Comparison of ENCODE assay signal across 11 mouse cellular contexts in the genomic region with DNA sequence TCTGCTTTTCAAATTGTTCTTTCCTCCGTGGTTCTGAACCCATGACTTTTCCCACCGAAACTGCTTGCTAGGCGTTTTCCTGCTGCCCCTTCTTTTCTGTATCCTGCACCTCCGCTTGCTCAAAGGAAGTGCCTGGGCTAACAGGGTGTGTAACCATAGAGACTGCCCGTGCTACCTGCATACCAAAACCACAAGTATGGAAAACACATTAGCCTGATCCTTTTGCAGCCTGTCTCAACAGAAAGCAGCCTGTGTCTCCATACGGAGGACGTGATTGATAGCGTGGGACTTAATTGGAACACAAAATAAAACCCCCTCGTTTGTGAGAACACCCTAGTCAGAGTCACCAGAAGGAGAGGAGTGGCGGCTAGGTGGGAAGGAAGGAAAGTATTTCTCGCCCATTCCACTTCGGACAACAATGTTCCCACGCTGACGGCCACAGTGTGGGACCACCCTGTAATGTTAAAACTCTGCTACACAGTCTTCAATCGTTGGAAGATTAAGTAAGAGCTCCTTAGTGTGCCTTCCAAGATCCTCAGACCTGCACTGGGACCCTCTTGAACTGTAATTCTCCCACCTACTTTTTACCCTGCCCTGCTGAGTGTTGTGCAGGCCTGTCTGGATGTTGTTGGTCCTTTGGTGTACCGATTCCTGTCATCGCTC. TPM values are rescaled to one million over a fixed set of nuclear protein-coding genes. Genes with fewer than 3 reads are reported as not detected.
DNase-seq lines count a peak whose midpoint lies in the region; ATAC-seq lines count a peak whose summit lies in the region.
"Had no signal": no experiment of that assay in that cellular context is flagged by ENCODE, and none has a peak within 500 bp of the region (broad histone marks: within the 10 kb centered on the region; RNA-seq: fewer than 3 reads in every experiment).

No protein-coding gene starts in this region.

- 56% methylated on average over 17 of the region's 17 CpGs for WGBS in kidney, embryonic 16.5 days
- WGBS in forebrain, embryonic 15.5 days = 24% methylated on average over 17 of the region's 17 CpGs
- WGBS in limb, embryonic 12.5 days = 48% methylated on average over 17 of the region's 17 CpGs
- 19% methylated on average over 17 of the region's 17 CpGs for whole genome bisulfite sequencing in neural tube, embryonic 14.5 days

- no peak overlapping the region for H3K4me2 ChIP-seq in kidney, embryonic 16.5 days (replicated peaks; ENCODE audit: low read depth, low read length)
- no peak overlapping the region; the same call in 1 of the 2 replicates for H3K4me2 ChIP-seq in forebrain, embryonic 15.5 days (replicated peaks)
- 0 out of 2 replicates have a peak overlapping the region, but pooled peaks have one; percentile 13 for H3K4me2 ChIP-seq in limb, embryonic 12.5 days
- H3K4me2 ChIP-seq in neural tube, embryonic 14.5 days (ENCODE audit: low read depth, low read length) = no peak overlapping the region; the same call in 1 of the 2 replicates

- H3K36me3 ChIP-seq in kidney, embryonic 16.5 days (ENCODE audit: insufficient read depth, low read length) = no peaks in the 10 kb centered on the region
- no peaks in the 10 kb centered on the region for H3K36me3 ChIP-seq in forebrain, embryonic 15.5 days
- no peaks in the 10 kb centered on the region for H3K36me3 ChIP-seq in limb, embryonic 12.5 days
- H3K36me3 ChIP-seq in neural tube, embryonic 14.5 days (ENCODE audit: control insufficient read depth, insufficient read depth, low read length) = no peaks in the 10 kb centered on the region

- DNase-seq in kidney, postnatal 4 days = no peak
- no peak for DNase-seq in right cerebral cortex, postnatal 14 days
- no peak for DNase-seq in left cerebral cortex, postnatal 25 days (ENCODE audit: low spot score in 2 of 2)
- no peak for DNase-seq in right cerebral cortex, adult 18-20 months

- H3K27ac ChIP-seq in kidney, embryonic 16.5 days (ENCODE audit: low read length) = 0 out of 2 replicates have a peak overlapping the region, but pooled peaks have one; percentile 0
- H3K27ac ChIP-seq in forebrain, embryonic 15.5 days (replicated peaks) = peak overlapping the region; percentile 24; the same call in 1 of the 2 replicates
- H3K27ac ChIP-seq in limb, embryonic 12.5 days = peak overlapping the region; percentile 51; the same call in 1 of the 2 replicates
- H3K27ac ChIP-seq in neural tube, embryonic 14.5 days (ENCODE audit: low read depth, low read length) = peak overlapping the region; percentile 82
- H3K27ac ChIP-seq: liver, embryonic 14.5 days had no signal

- H3K4me1 ChIP-seq in kidney, embryonic 16.5 days (ENCODE audit: insufficient read depth, low read length) = peaks cover 12% of the 10 kb centered on the region; the same call in 1 of the 2 replicates
- peaks cover 37% of the 10 kb centered on the region for H3K4me1 ChIP-seq in forebrain, embryonic 15.5 days
- H3K4me1 ChIP-seq in limb, embryonic 12.5 days (replicated peaks) = 0 out of 2 replicates have a peak, but pooled peaks cover 10% of the 10 kb centered on the region
- peaks cover 5% of the 10 kb centered on the region; the same call in 1 of the 2 replicates for H3K4me1 ChIP-seq in neural tube, embryonic 14.5 days (ENCODE audit: control insufficient read depth, insufficient read depth, low read length)

- no peaks in the 10 kb centered on the region for H3K9me3 ChIP-seq in kidney, embryonic 16.5 days (ENCODE audit: low read length)
- no peaks in the 10 kb centered on the region for H3K9me3 ChIP-seq in forebrain, embryonic 15.5 days
- H3K9me3 ChIP-seq in limb, embryonic 12.5 days = no peaks in the 10 kb centered on the region
- H3K9me3 ChIP-seq in neural tube, embryonic 14.5 days (ENCODE audit: control insufficient read depth, low read length) = no peaks in the 10 kb centered on the region

- H3K9ac ChIP-seq in kidney, embryonic 16.5 days (replicated peaks; ENCODE audit: low read length) = no peak overlapping the region
- no peak overlapping the region for H3K9ac ChIP-seq in forebrain, embryonic 15.5 days (replicated peaks)
- no peak overlapping the region for H3K9ac ChIP-seq in limb, embryonic 12.5 days (replicated peaks)
- no peak overlapping the region for H3K9ac ChIP-seq in neural tube, embryonic 14.5 days (replicated peaks; ENCODE audit: low read depth, low read length)
- H3K9ac ChIP-seq: liver, embryonic 14.5 days had no signal

- no peak overlapping the region for H3K4me3 ChIP-seq in kidney, embryonic 16.5 days (ENCODE audit: low read length)
- no peak overlapping the region for H3K4me3 ChIP-seq in forebrain, embryonic 15.5 days
- H3K4me3 ChIP-seq in limb, embryonic 12.5 days (replicated peaks) = no peak overlapping the region
- no peak overlapping the region for H3K4me3 ChIP-seq in neural tube, embryonic 14.5 days (ENCODE audit: low read depth, low read length)

- no peaks in the 10 kb centered on the region for H3K27me3 ChIP-seq in kidney, embryonic 16.5 days (ENCODE audit: insufficient read depth, low read length)
- H3K27me3 ChIP-seq in forebrain, embryonic 15.5 days = no peaks in the 10 kb centered on the region
- no peaks in the 10 kb centered on the region for H3K27me3 ChIP-seq in limb, embryonic 12.5 days
- no peaks in the 10 kb centered on the region for H3K27me3 ChIP-seq in neural tube, embryonic 14.5 days (ENCODE audit: control insufficient read depth, insufficient read depth, low read length)

- intact Hi-C loops in left cerebral cortex, postnatal 25 days (cut with DNase I) = no loop called here

- no peak for ATAC-seq in kidney, embryonic 16.5 days (ENCODE audit: low FRiP score, low TSS enrichment)
- ATAC-seq in forebrain, embryonic 15.5 days (replicated peaks) = peak; percentile 65
- peak; percentile 89; the same call in 1 of the 2 replicates for ATAC-seq in limb, embryonic 12.5 days (ENCODE audit: insufficient number of reproducible peaks, insufficient read depth, low FRiP score, low TSS enrichment, low read depth)
- ATAC-seq in neural tube, embryonic 14.5 days (ENCODE audit: low read depth) = peak; percentile 82

RNA-seq across cellular contexts. Expression of gene Phyhipl, which starts 15.6 kb away (rescaled TPM):
- 26.5 and 26.9 TPM in 2 replicates for polyA plus RNA-seq in kidney, embryonic 16.5 days (2015; fragmentation: Nextera tagmentation; extraction: Ambion mirVana)
- polyA plus RNA-seq in forebrain, embryonic 15.5 days (2015; fragmentation: Nextera tagmentation; extraction: Ambion mirVana) = 114 and 132 TPM in 2 replicates
- polyA plus RNA-seq in limb, embryonic 12.5 days (2016; fragmentation: Nextera tagmentation; extraction: Ambion mirVana) = 3.0 and 4.1 TPM in 2 replicates
- polyA plus RNA-seq in neural tube, embryonic 14.5 days (2014; fragmentation: Nextera tagmentation; extraction: Ambion mirVana) = 299 and 355 TPM in 2 replicates
- 100 to 1,000 TPM; 223 to 224 TPM for total RNA-seq in left cerebral cortex, postnatal 25 days (2021)
- total RNA-seq: gastrocnemius, adult 8-10 months; megakaryocyte, adult 5-6 weeks had no signal

Comparison
In these comparisons a context has a peak if more than half of its experiments do, and no peak if none do; other contexts are left out.
1. H3K27ac ChIP-seq: peak in every context shown above with its lines; median percentile 82 in neural tube, embryonic 14.5 days; 51 in limb, embryonic 12.5 days; 24 in forebrain, embryonic 15.5 days; 0 in kidney, embryonic 16.5 days.